Mouse (Mus musculus) C2C12 (cell line): Measurements from ENCODE around the gene Mex3a.

ENCODE experiments used
- CTCF ChIP-seq: IDR thresholded peaks from one replicate; pipeline ENCODE4 v1.5.1; 2011; ENCODE audit not compliant: control insufficient read depth, insufficient read depth, insufficient read length
- MAX ChIP-seq: IDR thresholded peaks from one replicate; pipeline ENCODE4 v1.6.1; 2011; ENCODE audit warnings: mild to moderate bottlenecking, control low read depth
- MYOD1 ChIP-seq: IDR thresholded peaks from one replicate; pipeline ENCODE4 v1.6.1; 2011; ENCODE audit warnings: low read depth; ENCODE audit not compliant: control insufficient read depth, insufficient read length
- MYOG ChIP-seq: IDR thresholded peaks from one replicate; pipeline ENCODE4 v1.6.1; 2011; ENCODE audit not compliant: control insufficient read depth, insufficient read length; ENCODE audit errors: extremely low read depth
- USF1 ChIP-seq: IDR thresholded peaks from one replicate; pipeline ENCODE4 v1.6.1; 2011; ENCODE audit warnings: low read depth, mild to moderate bottlenecking, control low read depth, moderate library complexity

DNA sequence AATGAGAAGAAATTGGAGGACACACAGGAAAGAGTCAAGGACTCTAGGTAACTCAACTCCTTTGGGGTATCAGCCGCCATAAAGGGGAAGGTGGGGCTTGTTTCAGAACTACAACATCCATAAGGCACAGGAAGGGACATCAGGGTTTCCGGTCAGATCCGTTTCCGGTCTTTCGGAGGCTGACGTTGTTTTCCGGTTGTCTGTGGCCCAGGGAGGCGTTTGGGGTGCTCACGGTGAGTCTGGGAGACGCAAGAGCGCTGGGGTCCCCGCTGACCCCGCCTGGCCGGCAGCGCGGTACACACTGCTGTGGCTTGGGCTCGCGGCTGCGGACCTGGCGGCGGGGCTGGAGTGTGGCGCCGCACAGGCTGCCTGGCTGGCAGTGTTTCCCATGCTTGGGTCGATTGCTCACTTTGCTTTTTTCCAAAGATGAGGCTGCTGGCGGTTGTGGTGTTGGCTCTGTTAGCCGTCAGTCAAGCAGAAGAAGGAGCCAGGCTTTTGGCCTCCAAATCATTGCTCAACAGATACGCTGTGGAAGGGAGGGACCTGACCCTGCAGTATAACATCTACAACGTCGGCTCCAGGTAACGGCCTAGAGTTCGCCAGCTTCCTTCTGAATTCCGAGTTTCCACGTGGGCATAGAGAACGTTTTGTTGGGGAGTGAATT lies 47.4 kb downstream of the Mex3a start:
- TF ChIP-seq USF1: no peak
- no peak for TF ChIP-seq CTCF
- no peak for TF ChIP-seq MAX
- TF ChIP-seq MYOD1: no peak
- TF ChIP-seq MYOG: no peak
